Mouse (Mus musculus) MEL (cell line): Measurements from ENCODE around the gene Emilin2. TPM values are rescaled to one million over a fixed set of nuclear protein-coding genes. Genes with fewer than 3 reads are reported as not detected.

Experiments
- DNase-seq: peaks from one replicate; pipeline ENCODE4 v3.0.0; 2011; ENCODE audit warnings: low read depth, low spot score
- H3K27ac ChIP-seq: 2 replicates; pipeline ENCODE4 v1.5.1; 2012; ENCODE audit warnings: low read depth, mild to moderate bottlenecking, control low read depth, low read length, moderate library complexity; ENCODE audit not compliant: control insufficient read depth
- H3K27me3 ChIP-seq, 2 experiments: fragments of 150-350 bp in 1 of 2; sonication (generic) in 1 of 2; 2 replicates each; pipeline ENCODE4 v1.6.1; 2012; ENCODE audit warnings: low read length in 2 of 2, mild to moderate bottlenecking in 2 of 2, improper control_type of control experiment in 1 of 2, moderate library complexity in 1 of 2; ENCODE audit not compliant: insufficient read depth in 2 of 2, control insufficient read depth in 1 of 2
- H3K36me3 ChIP-seq, 2 experiments: 2 replicates each; pipeline ENCODE4 v1.6.1; 2012 to 2014; ENCODE audit warnings: low read length in 2 of 2, improper control_type of control experiment in 1 of 2, inconsistent platforms in 1 of 2, mild to moderate bottlenecking in 1 of 2; ENCODE audit not compliant: insufficient read depth in 2 of 2, control insufficient read depth in 1 of 2
- H3K4me1 ChIP-seq, 2 experiments: fragments of 150-350 bp in 1 of 2; sonication (generic) in 1 of 2; 2 replicates each; pipeline ENCODE4 v1.6.1; 2012; ENCODE audit warnings: low read length in 2 of 2, improper control_type of control experiment in 1 of 2, mild to moderate bottlenecking in 1 of 2; ENCODE audit not compliant: insufficient read depth in 2 of 2, control insufficient read depth in 1 of 2
- H3K4me3 ChIP-seq, 2 experiments: fragments of 150-350 bp in 1 of 2; sonication (generic) in 1 of 2; 2 replicates each; pipeline ENCODE4 v1.5.1; 2012; ENCODE audit warnings: low read depth in 2 of 2, low read length in 2 of 2, mild to moderate bottlenecking in 2 of 2, moderate library complexity in 2 of 2, control low read depth in 1 of 2, improper control_type of control experiment in 1 of 2; ENCODE audit not compliant: control insufficient read depth in 1 of 2, insufficient read depth in 1 of 2
- H3K79me2 ChIP-seq: 2 replicates; pipeline ENCODE4 v1.6.1; 2012; ENCODE audit warnings: mild to moderate bottlenecking, low read length, moderate library complexity; ENCODE audit not compliant: control insufficient read depth, poor library complexity, insufficient read depth
- H3K9ac ChIP-seq: 2 replicates; pipeline ENCODE4 v1.6.1; 2012; ENCODE audit warnings: low read depth, mild to moderate bottlenecking, control low read depth, low read length, moderate library complexity; ENCODE audit not compliant: control insufficient read depth, poor library complexity, severe bottlenecking
- H3K9me3 ChIP-seq: fragments of 150-350 bp; sonication (generic); replicated peaks from 2 replicates; pipeline ENCODE4 v1.6.1; 2012; ENCODE audit warnings: mild to moderate bottlenecking, low read length, improper control_type of control experiment, moderate library complexity; ENCODE audit not compliant: insufficient read depth
- BHLHE40 ChIP-seq: IDR thresholded peaks from 2 replicates; pipeline ENCODE4 v1.6.1; 2012; ENCODE audit warnings: low read depth, mild to moderate bottlenecking, inconsistent platforms, low read length, improper control_type of control experiment, borderline replicate concordance
- CTCF ChIP-seq, 3 experiments: IDR thresholded peaks in 2 of 3; conservative IDR thresholded peaks in 1 of 3; 2 replicates each; pipeline ENCODE4 v1.5.1; 2011 to 2012; ENCODE audit warnings: low read length in 3 of 3, low read depth in 2 of 3, mild to moderate bottlenecking in 2 of 3, improper control_type of control experiment in 1 of 3, inconsistent platforms in 1 of 3, mixed read lengths in 1 of 3, moderate library complexity in 1 of 3; ENCODE audit not compliant: control insufficient read depth in 1 of 3, insufficient read depth in 1 of 3, poor library complexity in 1 of 3, severe bottlenecking in 1 of 3
- E2F4 ChIP-seq: IDR thresholded peaks from 2 replicates; pipeline ENCODE4 v1.6.1; 2011; ENCODE audit warnings: low read depth, low read length, improper control_type of control experiment, borderline replicate concordance
- ELF1 ChIP-seq: IDR thresholded peaks from 2 replicates; pipeline ENCODE4 v1.6.1; 2014; ENCODE audit warnings: low read depth, mild to moderate bottlenecking, inconsistent platforms, low read length, improper control_type of control experiment, moderate library complexity
- EP300 ChIP-seq, 2 experiments: IDR thresholded peaks; 2 replicates each; pipeline ENCODE4 v1.6.1; 2011; ENCODE audit warnings: improper control_type of control experiment in 2 of 2, low read length in 2 of 2, low read depth in 1 of 2, mild to moderate bottlenecking in 1 of 2
- GABPA ChIP-seq: IDR thresholded peaks from 2 replicates; pipeline ENCODE4 v1.6.1; 2012; ENCODE audit warnings: low read depth, mild to moderate bottlenecking, inconsistent platforms, low read length, improper control_type of control experiment, moderate library complexity
- GATA1 ChIP-seq: IDR thresholded peaks from 2 replicates; pipeline ENCODE4 v1.6.1; 2011; ENCODE audit warnings: low read depth, low read length, improper control_type of control experiment
- HCFC1 ChIP-seq: IDR thresholded peaks from 2 replicates; pipeline ENCODE4 v1.6.1; 2012; ENCODE audit warnings: low read depth, mild to moderate bottlenecking, inconsistent platforms, low read length, improper control_type of control experiment, moderate library complexity
- MAZ ChIP-seq: IDR thresholded peaks from 2 replicates; pipeline ENCODE4 v1.6.1; 2012; ENCODE audit warnings: low read depth, mild to moderate bottlenecking, inconsistent platforms, low read length, improper control_type of control experiment
- MEF2A ChIP-seq: IDR thresholded peaks from 2 replicates; pipeline ENCODE4 v1.6.1; 2014; ENCODE audit warnings: low read depth, mild to moderate bottlenecking, inconsistent platforms, low read length, improper control_type of control experiment; ENCODE audit not compliant: poor library complexity, insufficient replicate concordance, severe bottlenecking; ENCODE audit errors: extremely low read depth
- MXI1 ChIP-seq: IDR thresholded peaks from 2 replicates; pipeline ENCODE4 v1.6.1; 2011; ENCODE audit warnings: mild to moderate bottlenecking, low read depth, low read length, improper control_type of control experiment
- MYC ChIP-seq: IDR thresholded peaks from 2 replicates; pipeline ENCODE4 v1.6.1; 2011; ENCODE audit warnings: low read depth, mild to moderate bottlenecking, low read length, improper control_type of control experiment, moderate library complexity
- NELFE ChIP-seq: IDR thresholded peaks from 2 replicates; pipeline ENCODE4 v1.6.1; 2011; ENCODE audit warnings: low read depth, low read length, improper control_type of control experiment
- NRF1 ChIP-seq: IDR thresholded peaks from 2 replicates; pipeline ENCODE4 v1.6.1; 2014; ENCODE audit warnings: low read depth, mild to moderate bottlenecking, inconsistent platforms, low read length, improper control_type of control experiment, moderate library complexity; ENCODE audit not compliant: poor library complexity, insufficient read depth, severe bottlenecking
- POLR2AphosphoS5 ChIP-seq: IDR thresholded peaks from 2 replicates; pipeline ENCODE4 v1.6.1; 2012; ENCODE audit warnings: low read depth, borderline replicate concordance, mild to moderate bottlenecking, inconsistent platforms, low read length, moderate library complexity, mixed read lengths
- RAD21 ChIP-seq: IDR thresholded peaks from 2 replicates; pipeline ENCODE4 v1.6.1; 2011; ENCODE audit warnings: mild to moderate bottlenecking, low read depth, low read length, improper control_type of control experiment
- SIN3A ChIP-seq: IDR thresholded peaks from 2 replicates; pipeline ENCODE4 v1.6.1; 2012; ENCODE audit warnings: low read length, improper control_type of control experiment, inconsistent platforms
- SMC3 ChIP-seq: IDR thresholded peaks from 2 replicates; pipeline ENCODE4 v1.6.1; 2011; ENCODE audit warnings: low read depth, low read length, improper control_type of control experiment
- ZC3H11A ChIP-seq: IDR thresholded peaks from 2 replicates; pipeline ENCODE4 v1.6.1; 2012; ENCODE audit warnings: low read depth, mild to moderate bottlenecking, inconsistent platforms, low read length, improper control_type of control experiment
- ZMIZ1 ChIP-seq: IDR thresholded peaks from 2 replicates; pipeline ENCODE4 v1.6.1; 2012; ENCODE audit warnings: low read depth, mild to moderate bottlenecking, inconsistent platforms, low read length, improper control_type of control experiment, moderate library complexity
- polyA plus RNA-seq, 2 experiments: library from polyadenylated mRNA; stranded (reverse) in 1 of 2; unstranded in 1 of 2; fragments of >175 nt in 1 of 2; fragments of >200 nt in 1 of 2; gene quantifications; 2 replicates each; pipeline versions ENCODE4 v1.2.1 to v1.2.4; 2012; ENCODE audit warnings: low replicate concordance in 2 of 2, low read depth in 1 of 2; ENCODE audit not compliant: insufficient read length in 2 of 2, insufficient read depth in 1 of 2, missing spikeins in 1 of 2
- total RNA-seq: library from RNA; depleted of rRNA; stranded (reverse); fragments of 300-350 nt; gene quantifications from 2 replicates; pipeline ENCODE4 v1.2.3, GENCODE M21; 2012

Emilin2 gene
- total and polyA plus RNA-seq, 3 experiments, result 37.4 to 95.5 (median 92.6) TPM

- Histone ChIP-seq H3K79me2 (peaks cover 16% of the 10 kb centered on the region), H3K36me3 (peaks cover 0 to 6% of the 10 kb centered on the region in 2 experiments; a peak in 1 of 4 replicates), H3K9ac (no peak overlapping the region), H3K27me3 (no peaks in the 10 kb centered on the region), H3K4me3 (no peak overlapping the region), H3K4me1 (peaks cover 0 to 3% of the 10 kb centered on the region in 2 experiments; a peak in 1 of 4 replicates), H3K9me3 (no peaks in the 10 kb centered on the region), H3K27ac (no peak overlapping the region)
- no peak for TF ChIP-seq SMC3
- TF ChIP-seq MAZ, result no peak
- TF ChIP-seq MEF2A, result no peak
- TF ChIP-seq E2F4, result no peak
- TF ChIP-seq MXI1, result no peak
- no peak for TF ChIP-seq GABPA
- no peak for TF ChIP-seq CTCF (IDR thresholded peaks at IDR 0.05 in 2 of 3, conservative IDR thresholded peaks at IDR 0.05 in 1 of 3; ENCODE audit: control insufficient read depth in 1 of 3, insufficient read depth in 1 of 3, low read depth in 2 of 3, low read length in 3 of 3, poor library complexity in 1 of 3, severe bottlenecking in 1 of 3)
- no peak for TF ChIP-seq NRF1
- TF ChIP-seq POLR2AphosphoS5, result no peak
- no peak for TF ChIP-seq NELFE
- no peak for TF ChIP-seq GATA1
- TF ChIP-seq RAD21, result no peak
- TF ChIP-seq MYC, result no peak
- no peak for TF ChIP-seq BHLHE40
- TF ChIP-seq ELF1, result no peak
- TF ChIP-seq HCFC1, result no peak
- TF ChIP-seq ZMIZ1, result no peak
- TF ChIP-seq ZC3H11A, result no peak
- TF ChIP-seq EP300 (IDR thresholded peaks at IDR 0.05; ENCODE audit: low read depth in 1 of 2, low read length in 2 of 2), result no peak
- TF ChIP-seq SIN3A, result no peak
- no peak for DNase-seq
Observed at GRCm38 (mm10) chr17:71314315-71314714, 2.5 kb upstream of the Emilin2 start.
